Mouse (Mus musculus) T-cell, adult 2 months (primary cell): ENCODE results near the gene Aqp9.

ENCODE experiments used
- DNase-seq: peaks from one replicate; pipeline ENCODE4 v3.0.0; 2022; ENCODE audit warnings: low spot score

The Aqp9 gene

GRCm38 (mm10) chr9:71066491-71066890 is 102.0 kb downstream of the Aqp9 start:
- DNase-seq: no peak

DNA sequence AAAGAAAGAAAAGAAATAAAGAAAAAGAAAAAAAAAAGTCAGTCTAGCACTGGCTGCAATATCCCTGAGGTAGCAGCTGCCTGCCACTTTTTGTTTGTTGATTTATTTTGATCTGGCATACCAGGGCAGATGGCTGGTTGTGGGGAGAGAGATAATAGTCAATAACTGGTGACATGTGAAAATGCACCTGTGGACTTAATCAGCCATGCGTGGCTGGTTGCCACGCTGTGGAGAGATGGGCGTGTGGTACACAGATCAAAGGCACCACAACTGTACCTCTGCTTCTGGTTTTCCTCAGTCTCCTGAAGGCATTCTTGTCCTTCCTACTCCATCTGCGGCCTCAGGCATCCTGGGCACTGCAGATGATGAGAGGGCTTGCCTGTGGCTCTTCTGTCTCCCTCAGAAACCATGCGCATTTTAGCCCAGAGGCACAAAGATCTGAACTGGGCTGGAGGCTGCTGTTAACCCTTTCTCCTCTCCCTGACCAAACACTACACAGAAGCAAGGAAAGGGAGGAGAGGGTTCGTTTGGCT is 103.1 kb downstream of the Aqp9 start:
- no peak for DNase-seq

- no peak for DNase-seq
These were observed 104.1 kb downstream of the Aqp9 start for GRCm38 (mm10) chr9:71064291-71064840.

DNA sequence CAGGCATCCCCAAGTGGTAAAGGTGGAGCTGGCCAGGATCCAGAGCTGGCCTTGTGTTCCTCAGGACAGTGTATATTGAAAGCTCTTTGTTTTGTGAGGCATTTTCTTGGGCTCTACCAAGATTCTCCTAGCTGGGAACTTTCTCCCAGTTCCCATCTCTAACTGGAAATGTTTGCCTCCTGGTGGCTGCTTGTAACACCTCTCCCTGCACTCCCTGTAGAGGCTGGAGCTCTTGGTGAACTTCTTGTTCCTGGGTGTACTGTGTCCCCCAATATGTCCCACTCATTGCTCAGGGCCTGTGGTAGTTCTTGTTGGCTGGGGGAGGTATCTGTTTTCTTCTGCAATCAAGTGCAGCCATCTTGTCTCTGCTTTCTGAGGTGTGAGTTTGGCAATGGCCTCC is 104.9 kb downstream of the Aqp9 start:
- no peak for DNase-seq

GRCm38 (mm10) chr9:71062976-71063375 is 105.5 kb downstream of the Aqp9 start:
- DNase-seq: no peak

DNA sequence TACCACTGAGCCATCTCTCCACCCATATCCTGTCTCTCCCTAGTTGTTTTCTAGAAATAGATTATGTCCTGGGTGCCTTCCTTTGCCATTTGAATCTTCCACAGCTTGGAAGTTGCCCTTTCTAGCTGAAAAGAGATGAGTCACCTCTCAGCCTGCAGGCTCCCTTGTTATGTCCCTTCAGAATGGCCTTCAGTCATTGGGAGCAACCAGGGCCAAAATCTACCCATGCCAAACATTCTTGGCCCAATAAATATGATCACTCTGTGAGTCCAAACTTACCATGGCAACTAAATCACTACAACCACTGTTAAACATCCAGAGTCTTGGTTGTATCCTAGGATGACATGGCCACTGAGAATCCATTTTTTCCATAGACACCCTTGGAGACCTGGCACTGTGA is 106.2 kb downstream of the Aqp9 start:
- no peak for DNase-seq
